Mouse (Mus musculus) hindbrain, postnatal 0 days (tissue): Measurements from ENCODE around the gene Fpr1. TPM values are rescaled to one million over a fixed set of nuclear protein-coding genes. Genes with fewer than 3 reads are reported as not detected.
"Not testable (repeated sequence)": the region's sequence is repeated elsewhere in the genome, so short reads cannot be mapped to it uniquely, and the experiment has no call there.

Experiments used
- ATAC-seq: fragments of 200-750 bp; cut with Nextera tagmentation; 2 replicates; pipeline ENCODE4 v1.8.0; 2017; ENCODE audit warnings: mild to moderate bottlenecking, moderate TSS enrichment, moderate library complexity
- DNase-seq: peaks from one replicate; pipeline ENCODE4 v3.0.0-alpha.2; 2015; ENCODE audit warnings: low spot score
- H3K27ac ChIP-seq: fragments of 300-500 bp; sonication (generic); 2 replicates; pipeline ENCODE4 v1.5.1; 2014; ENCODE audit warnings: mild to moderate bottlenecking
- H3K27me3 ChIP-seq: fragments of 300-500 bp; sonication (generic); 2 replicates; pipeline ENCODE4 v1.6.1; 2014; ENCODE audit warnings: low read length, mixed read lengths; ENCODE audit not compliant: insufficient read depth
- H3K36me3 ChIP-seq: fragments of 300-500 bp; sonication (generic); 2 replicates; pipeline ENCODE4 v1.6.1; 2014; ENCODE audit warnings: low read length, mixed read lengths; ENCODE audit not compliant: insufficient read depth
- H3K4me1 ChIP-seq: fragments of 300-500 bp; sonication (generic); 2 replicates; pipeline ENCODE4 v1.6.1; 2014; ENCODE audit warnings: antibody characterized with exemption, low read length, mixed read lengths; ENCODE audit not compliant: insufficient read depth
- H3K4me2 ChIP-seq: fragments of 300-500 bp; sonication (generic); 2 replicates; pipeline ENCODE4 v1.6.1; 2014; ENCODE audit warnings: low read depth, mild to moderate bottlenecking, low read length, moderate library complexity, mixed read lengths
- H3K4me3 ChIP-seq: fragments of 300-500 bp; sonication (generic); 2 replicates; pipeline ENCODE4 v1.5.1; 2014; ENCODE audit warnings: low read length
- H3K9ac ChIP-seq: fragments of 300-500 bp; sonication (generic); replicated peaks from 2 replicates; pipeline ENCODE4 v1.6.1; 2014; ENCODE audit warnings: mild to moderate bottlenecking, low read length, moderate library complexity, mixed read lengths
- H3K9me3 ChIP-seq: fragments of 300-500 bp; sonication (generic); 2 replicates; pipeline ENCODE4 v1.6.1; 2016; ENCODE audit warnings: low read length, mixed read lengths
- CTCF ChIP-seq: IDR thresholded peaks from 2 replicates; pipeline ENCODE4 v1.5.1; 2016; ENCODE audit warnings: antibody characterized with exemption, control low read depth, low read depth
- WGBS: fragments of 180-500 bp; shearing (Covaris S2); extraction: QIAGEN DNeasy Blood & Tissue Kit; methylation state at CpG from one replicate; pipeline ENCODE4 v1.1.7; 2014; 5-methylcytosine and 5-hydroxymethylcytosine counted together
- polyA plus RNA-seq: library from polyadenylated mRNA; unstranded; fragments of >200 nt; fragmentation: Nextera tagmentation; extraction: Ambion mirVana; gene quantifications from 2 replicates; pipeline ENCODE4 v1.2.1, GENCODE M21; 2015
- total RNA-seq: library from RNA; depleted of rRNA; stranded (reverse); fragments of >200 nt; gene quantifications from 2 replicates; pipeline ENCODE4 v1.2.3, GENCODE M21; 2014

The Fpr1 gene
- total and polyA plus RNA-seq, 2 experiments from 2014 or later: not detected

GRCm38 (mm10) chr17:17849906-17850712 is 33.6 kb downstream of the Fpr1 start:
- no peaks in the 10 kb centered on the region for H3K4me1 ChIP-seq
- TF ChIP-seq CTCF: peak; percentile 17; the same call in 1 of the 2 replicates
- H3K27me3 ChIP-seq: no peaks in the 10 kb centered on the region
- H3K27ac ChIP-seq: no peak overlapping the region; the same call in 1 of the 2 replicates
- peak; percentile 64 for ATAC-seq
- WGBS: 26% methylated on average over 55 of the region's 55 CpGs
- peak overlapping the region; percentile 52 for H3K4me2 ChIP-seq
- peak; percentile 38 for DNase-seq
- H3K4me3 ChIP-seq: peak overlapping the region; percentile 33
- peak overlapping the region; percentile 44 for H3K9ac ChIP-seq
- H3K36me3 ChIP-seq: no peaks in the 10 kb centered on the region
- no peaks in the 10 kb centered on the region for H3K9me3 ChIP-seq

DNA sequence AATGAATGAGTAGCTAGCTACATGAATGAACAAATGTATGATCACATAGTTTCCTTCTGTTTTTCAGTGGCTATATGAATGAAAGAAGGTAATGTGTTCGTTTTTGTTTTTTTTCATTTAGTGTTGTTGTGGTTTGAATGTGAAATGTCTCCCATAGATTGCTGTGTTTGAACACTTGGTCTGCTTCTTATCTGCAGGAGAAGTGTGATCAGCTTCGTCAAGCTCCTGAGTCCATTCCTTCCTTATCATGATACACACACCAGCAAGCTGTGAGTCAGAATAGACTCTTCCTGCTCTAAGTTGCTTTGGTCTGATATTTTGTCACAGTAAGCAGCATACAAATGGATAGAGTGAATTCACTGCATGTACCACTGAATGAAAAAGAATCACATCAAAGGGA is 34.8 kb downstream of the Fpr1 start:
- no peaks in the 10 kb centered on the region for H3K27me3 ChIP-seq
- WGBS: 76% methylated on average over 2 of the region's 2 CpGs
- DNase-seq (no peak), ATAC-seq (no peak)
- H3K4me2 ChIP-seq: no peak overlapping the region
- no peak overlapping the region for H3K27ac ChIP-seq
- H3K4me3 ChIP-seq: no peak overlapping the region
- no peak for TF ChIP-seq CTCF
- no peaks in the 10 kb centered on the region for H3K4me1 ChIP-seq
- no peaks in the 10 kb centered on the region for H3K9me3 ChIP-seq
- H3K36me3 ChIP-seq: no peaks in the 10 kb centered on the region
- H3K9ac ChIP-seq: no peak overlapping the region

DNA sequence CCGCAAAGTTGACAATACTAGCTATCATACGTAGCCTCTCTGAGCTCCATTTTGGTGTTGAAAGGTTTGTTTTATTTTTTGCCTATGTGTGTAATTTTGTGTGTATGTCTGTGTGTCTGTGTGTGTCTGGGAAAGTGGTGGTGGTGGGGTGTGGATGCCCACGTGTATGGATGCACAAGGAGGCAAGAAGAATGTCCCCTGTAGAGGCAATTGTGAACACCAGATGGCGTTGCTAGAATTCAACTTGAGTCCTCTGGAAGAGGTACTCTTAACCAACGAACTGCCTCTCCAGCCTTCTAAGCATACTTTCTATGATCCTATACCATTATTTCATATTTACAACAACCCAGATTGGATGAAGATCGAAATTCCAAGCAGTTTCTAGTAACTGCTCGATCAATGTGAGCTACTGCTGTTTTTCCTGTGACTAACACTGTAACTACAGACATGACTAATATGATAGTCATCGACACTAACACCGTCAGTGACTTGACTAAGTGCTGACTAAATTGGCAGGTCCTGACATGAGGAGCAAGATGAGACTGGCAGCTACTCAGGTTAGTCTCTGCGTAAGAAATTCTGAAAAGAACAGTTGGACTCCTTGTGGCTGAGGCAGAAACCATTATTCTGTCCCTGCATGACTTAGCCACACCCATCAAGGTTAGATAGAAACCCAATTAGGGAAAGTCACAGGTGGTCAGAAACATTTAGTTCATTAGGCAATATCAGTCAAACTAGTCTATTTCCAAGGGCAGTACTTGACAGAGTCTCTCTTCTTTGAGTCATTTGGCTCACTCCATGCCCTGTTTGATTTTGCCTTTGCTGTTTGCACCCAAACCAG is 38.3 kb downstream of the Fpr1 start:
- no peaks in the 10 kb centered on the region; the same call in 1 of the 2 replicates for H3K36me3 ChIP-seq
- no peak for DNase-seq
- TF ChIP-seq CTCF: peak; percentile 40; the same call in 1 of the 2 replicates
- no peaks in the 10 kb centered on the region for H3K9me3 ChIP-seq
- no peak for ATAC-seq
- no peak overlapping the region for H3K27ac ChIP-seq
- no peaks in the 10 kb centered on the region for H3K27me3 ChIP-seq
- H3K9ac ChIP-seq: no peak overlapping the region
- no peak overlapping the region for H3K4me2 ChIP-seq
- no peaks in the 10 kb centered on the region for H3K4me1 ChIP-seq
- WGBS: 71% methylated on average over 10 of the region's 10 CpGs
- no peak overlapping the region for H3K4me3 ChIP-seq

DNA sequence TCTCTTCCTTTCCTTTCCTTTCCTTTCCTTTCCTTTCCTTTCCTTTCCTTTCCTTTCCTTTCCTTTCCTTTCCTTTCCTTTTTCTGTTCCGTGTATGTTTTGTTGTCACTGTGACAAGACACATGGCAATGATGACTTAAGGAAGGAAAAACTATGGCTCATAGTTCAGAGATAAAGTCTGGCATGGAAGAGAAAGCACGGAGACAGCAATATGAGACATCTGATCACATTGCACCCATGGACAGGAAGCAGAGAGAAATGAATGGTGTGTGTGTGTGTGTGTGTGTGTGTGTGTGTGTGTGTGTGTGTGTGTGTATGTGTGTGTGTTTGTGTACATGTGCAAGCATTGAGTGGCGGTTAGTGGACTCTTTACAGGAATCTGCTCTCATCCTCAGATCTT is 39.1 kb downstream of the Fpr1 start:
- H3K4me3 ChIP-seq, H3K36me3 ChIP-seq, H3K9ac ChIP-seq, H3K9me3 ChIP-seq, DNase-seq, H3K27ac ChIP-seq, H3K4me2 ChIP-seq, H3K27me3 ChIP-seq, ATAC-seq, H3K4me1 ChIP-seq: not testable (repeated sequence)
- WGBS: 92% methylated on average over 3 of the region's 3 CpGs

DNA sequence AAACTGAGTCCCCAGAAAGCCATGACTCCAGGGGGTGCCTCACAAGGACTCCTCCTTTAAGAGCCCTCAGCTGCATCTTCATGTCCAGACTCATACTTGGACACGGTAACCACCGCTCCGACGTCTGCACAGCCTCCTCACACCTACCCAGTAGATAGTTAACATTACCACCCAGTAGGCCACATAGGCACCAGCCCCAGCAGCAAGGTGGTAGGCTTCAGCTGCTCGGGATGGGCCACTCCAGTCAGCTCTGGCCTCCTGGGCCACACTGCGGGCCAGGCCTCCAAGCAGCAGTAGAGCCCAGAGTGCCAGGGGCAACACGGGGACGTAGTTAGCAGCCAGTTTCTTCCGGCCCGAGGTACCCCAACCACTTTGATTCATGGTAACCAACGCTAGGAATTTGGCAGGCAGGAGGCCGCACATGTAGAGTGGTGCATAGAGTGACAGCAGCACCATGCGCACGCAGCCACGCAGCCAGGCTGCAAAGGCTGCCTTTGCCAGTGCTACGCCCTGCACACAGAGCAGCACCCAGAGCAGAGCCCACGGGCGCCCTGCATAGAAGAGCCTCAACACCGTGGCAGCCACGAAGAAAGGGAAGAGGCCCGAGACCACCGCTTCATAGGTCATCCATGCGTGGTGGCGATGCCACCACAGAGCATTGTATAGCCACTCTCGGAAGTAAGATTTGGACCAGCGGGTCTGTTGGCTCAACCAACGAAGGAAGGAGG is 40.0 kb downstream of the Fpr1 start:
- Histone ChIP-seq H3K36me3 (no peaks in the 10 kb centered on the region; the same call in 1 of the 2 replicates), H3K9me3 (no peaks in the 10 kb centered on the region), H3K9ac (no peak overlapping the region), H3K4me3 (no peak overlapping the region), H3K4me2 (no peak overlapping the region), H3K27me3 (no peaks in the 10 kb centered on the region), H3K27ac (no peak overlapping the region), H3K4me1 (peaks cover 4% of the 10 kb centered on the region; the same call in 1 of the 2 replicates)
- DNase-seq (no peak), ATAC-seq (peak; percentile 55; the same call in 1 of the 2 replicates)
- no peak for TF ChIP-seq CTCF
- 75% methylated on average over 27 of the region's 27 CpGs for WGBS

- no peaks in the 10 kb centered on the region for H3K9me3 ChIP-seq
- 90% methylated on average over 7 of the region's 7 CpGs for WGBS
- no peak overlapping the region for H3K9ac ChIP-seq
- H3K4me2 ChIP-seq: no peak overlapping the region
- H3K27ac ChIP-seq: no peak overlapping the region
- H3K4me3 ChIP-seq: no peak overlapping the region
- TF ChIP-seq CTCF: no peak
- peaks cover 5% of the 10 kb centered on the region; the same call in 1 of the 2 replicates for H3K36me3 ChIP-seq
- peaks cover 7% of the 10 kb centered on the region; the same call in 1 of the 2 replicates for H3K4me1 ChIP-seq
- H3K27me3 ChIP-seq: no peaks in the 10 kb centered on the region
- DNase-seq (no peak), ATAC-seq (no peak)
These were observed 42.9 kb downstream of the Fpr1 start for GRCm38 (mm10) chr17:17840796-17841195.
